Comparison of ENCODE assay signal across 8 mouse cellular contexts in genomic region chr7:145206801-145207200, GRCm38 (mm10). TPM values are rescaled to one million over a fixed set of nuclear protein-coding genes. Genes with fewer than 3 reads are reported as not detected.
DNase-seq lines count a peak whose midpoint lies in the region; ATAC-seq and TF ChIP-seq lines count a peak whose summit lies in the region.

No protein-coding gene starts in this region.

- no peaks in the 10 kb centered on the region for H3K9me3 ChIP-seq in heart, embryonic 10.5 days
- H3K9me3 ChIP-seq in ES-Bruce4 (replicated peaks; ENCODE audit: control insufficient read depth, insufficient read depth, low read length, poor library complexity, severe bottlenecking), result no peaks in the 10 kb centered on the region
- peaks cover under 1% of the 10 kb centered on the region; the same call in 1 of the 2 replicates for H3K9me3 ChIP-seq in hindbrain, embryonic 12.5 days (replicated peaks)
- no peaks in the 10 kb centered on the region for H3K9me3 ChIP-seq in midbrain, embryonic 12.5 days

- WGBS in heart, embryonic 10.5 days, result 61% methylated on average over 6 of the region's 6 CpGs
- 51% methylated on average over 6 of the region's 6 CpGs for WGBS in hindbrain, embryonic 12.5 days
- 45% methylated on average over 6 of the region's 6 CpGs for WGBS in midbrain, embryonic 12.5 days

- H3K9ac ChIP-seq in ES-Bruce4 (ENCODE audit: low read depth, poor library complexity, severe bottlenecking), result peak overlapping the region; percentile 59
- peak overlapping the region; percentile 54; the same call in 1 of the 2 replicates for H3K9ac ChIP-seq in hindbrain, embryonic 12.5 days
- peak overlapping the region; percentile 26; the same call in 1 of the 2 replicates for H3K9ac ChIP-seq in midbrain, embryonic 12.5 days (replicated peaks)

- TF ChIP-seq EP300 in ES-Bruce4 (IDR thresholded peaks at IDR 0.05; ENCODE audit: insufficient read depth, low read depth, low read length), result no peak

- no peaks in the 10 kb centered on the region for H3K27me3 ChIP-seq in heart, embryonic 10.5 days (ENCODE audit: insufficient read depth, poor library complexity, severe bottlenecking)
- H3K27me3 ChIP-seq in ES-Bruce4 (ENCODE audit: control insufficient read depth, insufficient read depth, low read length, poor library complexity, severe bottlenecking), result no peaks in the 10 kb centered on the region
- 0 out of 2 replicates have a peak, but pooled peaks cover 6% of the 10 kb centered on the region for H3K27me3 ChIP-seq in hindbrain, embryonic 12.5 days
- H3K27me3 ChIP-seq in midbrain, embryonic 12.5 days, result no peaks in the 10 kb centered on the region

- no peak for TF ChIP-seq POLR2A in ES-Bruce4 (IDR thresholded peaks at IDR 0.05; ENCODE audit: insufficient read depth, low read length)

- H3K4me3 ChIP-seq in heart, embryonic 10.5 days, result peak overlapping the region; percentile 51
- no peak overlapping the region for H3K4me3 ChIP-seq in ES-Bruce4 (ENCODE audit: low read depth, low read length)
- no peak overlapping the region for H3K4me3 ChIP-seq in hindbrain, embryonic 12.5 days
- H3K4me3 ChIP-seq in midbrain, embryonic 12.5 days, result no peak overlapping the region

- TF ChIP-seq CTCF in ES-Bruce4 (IDR thresholded peaks at IDR 0.05; ENCODE audit: low read depth, low read length), result no peak

- intact Hi-C loops in heart, postnatal 10 days (cut with DNase I), result no loop called here

- no peaks in the 10 kb centered on the region for H3K36me3 ChIP-seq in heart, embryonic 10.5 days
- no peaks in the 10 kb centered on the region for H3K36me3 ChIP-seq in ES-Bruce4 (ENCODE audit: control insufficient read depth, insufficient read depth, low read length, poor library complexity, severe bottlenecking)
- H3K36me3 ChIP-seq in hindbrain, embryonic 12.5 days, result no peaks in the 10 kb centered on the region
- H3K36me3 ChIP-seq in midbrain, embryonic 12.5 days, result no peaks in the 10 kb centered on the region

- peak overlapping the region; percentile 41 for H3K4me2 ChIP-seq in hindbrain, embryonic 12.5 days (replicated peaks)
- peak overlapping the region; percentile 10 for H3K4me2 ChIP-seq in midbrain, embryonic 12.5 days (replicated peaks)

- peak overlapping the region; percentile 97 for H3K27ac ChIP-seq in heart, embryonic 10.5 days
- no peak overlapping the region for H3K27ac ChIP-seq in ES-Bruce4 (ENCODE audit: insufficient read depth, low read length)
- H3K27ac ChIP-seq in hindbrain, embryonic 12.5 days, result peak overlapping the region; percentile 97
- H3K27ac ChIP-seq in midbrain, embryonic 12.5 days (replicated peaks), result peak overlapping the region; percentile 97

- ATAC-seq in hindbrain, embryonic 12.5 days (ENCODE audit: low FRiP score), result 0 out of 2 replicates have a peak, but pooled peaks have one; percentile 0
- ATAC-seq in midbrain, embryonic 12.5 days (ENCODE audit: low FRiP score, low read depth), result no peak
- no peak for ATAC-seq in activated CD4-positive, CD25-positive, alpha-beta regulatory T cell, adult 4 months

- peaks cover 45% of the 10 kb centered on the region for H3K4me1 ChIP-seq in heart, embryonic 10.5 days
- peaks cover 8% of the 10 kb centered on the region for H3K4me1 ChIP-seq in ES-Bruce4 (ENCODE audit: control insufficient read depth, insufficient read depth, low read length)
- H3K4me1 ChIP-seq in hindbrain, embryonic 12.5 days, result peaks cover 33% of the 10 kb centered on the region
- peaks cover 43% of the 10 kb centered on the region for H3K4me1 ChIP-seq in midbrain, embryonic 12.5 days

- no peak for DNase-seq in heart, embryonic 10.5 days (ENCODE audit: low spot score)
- no peak for DNase-seq in heart, postnatal 10 days
- no peak for DNase-seq in spleen, postnatal 10 days (ENCODE audit: low spot score in 2 of 2)
- DNase-seq in cerebellum, adult 11-12 months, result no peak

RNA-seq across cellular contexts. Expression of gene 1810010D01Rik, which starts 1.1 kb away (rescaled TPM):
- 0.30 and 1.3 TPM in 2 replicates for polyA plus RNA-seq in heart, embryonic 10.5 days (2016; fragmentation: Nextera tagmentation; extraction: Ambion mirVana)
- not detected for total RNA-seq in heart, postnatal 10 days (2021)
- polyA plus RNA-seq in ES-Bruce4 (2011; ENCODE audit: insufficient read depth, insufficient read length, low read depth, missing spikeins), result 0.91 and 4.5 TPM in 2 replicates
- polyA plus RNA-seq in hindbrain, embryonic 12.5 days (2016; fragmentation: Nextera tagmentation; extraction: Ambion mirVana), result 0.35 TPM in 1 of 2 replicates, not detected in the other
- 0.20 TPM in 1 of 2 replicates, not detected in the other for polyA plus RNA-seq in midbrain, embryonic 12.5 days (2016; fragmentation: Nextera tagmentation; extraction: Ambion mirVana)
- polyA plus RNA-seq in activated CD4-positive, CD25-positive, alpha-beta regulatory T cell, adult 4 months (2017; shearing (Covaris generic)), result not detected
